Mouse (Mus musculus) heart, postnatal 0 days (tissue): Measurements from ENCODE around the gene Stpg3.

Experiments used
- CTCF ChIP-seq: IDR thresholded peaks from 2 replicates; pipeline ENCODE4 v1.5.1; 2016; ENCODE audit warnings: antibody characterized with exemption, control low read depth, low read depth
- EP300 ChIP-seq: IDR thresholded peaks from 2 replicates; pipeline ENCODE4 v1.6.1; 2016; ENCODE audit warnings: antibody characterized with exemption, low read depth

GRCm38 (mm10) chr2:25223681-25224491 is 9.4 kb upstream of the Stpg3 start:
- TF ChIP-seq CTCF, result no peak
- peak; percentile 73 for TF ChIP-seq EP300
